Mouse (Mus musculus): ENCODE data around the gene Clec1a. TPM values are rescaled to one million over a fixed set of nuclear protein-coding genes. Genes with fewer than 3 reads are reported as not detected.

The Clec1a gene
- polyA plus RNA-seq, 1 experiment from 2014 or later = 1.2 TPM

GRCm38 (mm10) chr6:129422311-129422710, 29.5 kb downstream of the Clec1a start:
- no peak for DNase-seq (ENCODE audit: low spot score, missing footprints)
- Histone ChIP-seq H3K4me1 (ENCODE audit: control insufficient read depth, insufficient read depth, low read length) (no peaks in the 10 kb centered on the region), H3K4me3 (ENCODE audit: low read depth, low read length) (no peak overlapping the region), H3K9ac (ENCODE audit: low read length) (no peak overlapping the region), H3K27me3 (ENCODE audit: control insufficient read depth, insufficient read depth, low read length) (no peaks in the 10 kb centered on the region), H3K9me3 (ENCODE audit: control insufficient read depth, low read length) (no peaks in the 10 kb centered on the region), H3K36me3 (ENCODE audit: control insufficient read depth, insufficient read depth, low read length) (no peaks in the 10 kb centered on the region), H3K27ac (ENCODE audit: low read depth, low read length) (no peak overlapping the region), H3K4me2 (no peak overlapping the region)
- ATAC-seq (ENCODE audit: low FRiP score) = no peak
- WGBS = 89% methylated on average over 3 of the region's 3 CpGs

- H3K36me3 ChIP-seq (ENCODE audit: control insufficient read depth, insufficient read depth, low read length) = no peaks in the 10 kb centered on the region
- no peaks in the 10 kb centered on the region for H3K27me3 ChIP-seq (ENCODE audit: control insufficient read depth, insufficient read depth, low read length)
- H3K4me2 ChIP-seq = no peak overlapping the region
- no peaks in the 10 kb centered on the region for H3K9me3 ChIP-seq (ENCODE audit: control insufficient read depth, low read length)
- no peak overlapping the region for H3K9ac ChIP-seq (ENCODE audit: low read length)
- 74% methylated on average over 1 of the region's 1 CpGs for WGBS
- H3K4me3 ChIP-seq (ENCODE audit: low read depth, low read length) = no peak overlapping the region
- H3K27ac ChIP-seq (ENCODE audit: low read depth, low read length) = no peak overlapping the region
- no peaks in the 10 kb centered on the region for H3K4me1 ChIP-seq (ENCODE audit: control insufficient read depth, insufficient read depth, low read length)
- DNase-seq (ENCODE audit: low spot score, missing footprints) (no peak), ATAC-seq (ENCODE audit: low FRiP score) (no peak)
Observed at GRCm38 (mm10) chr6:129414177-129414576, 37.6 kb downstream of the Clec1a start.

GRCm38 (mm10) chr6:129408562-129408961, 43.2 kb downstream of the Clec1a start, which contains the start of gene Clec9a:
Gene Clec9a (plus strand): TSS chr6:129408862.
- H3K4me2 ChIP-seq = no peak within 1 kb of the TSS
- ATAC-seq (ENCODE audit: low FRiP score) (no peak), DNase-seq (ENCODE audit: low spot score, missing footprints) (no peak)
- no peaks in the 10 kb centered on the region for H3K36me3 ChIP-seq (ENCODE audit: control insufficient read depth, insufficient read depth, low read length)
- no peaks in the 10 kb centered on the region for H3K9me3 ChIP-seq (ENCODE audit: control insufficient read depth, low read length)
- WGBS = 90% methylated on average over 2 of the region's 2 CpGs
- no peak within 1 kb of the TSS for H3K27ac ChIP-seq (ENCODE audit: low read depth, low read length)
- H3K4me3 ChIP-seq (ENCODE audit: low read depth, low read length) = no peak within 1 kb of the TSS
- no peaks in the 10 kb centered on the region for H3K4me1 ChIP-seq (ENCODE audit: control insufficient read depth, insufficient read depth, low read length)
- H3K27me3 ChIP-seq (ENCODE audit: control insufficient read depth, insufficient read depth, low read length) = no peaks in the 10 kb centered on the region
- no peak within 1 kb of the TSS for H3K9ac ChIP-seq (ENCODE audit: low read length)

- no peak overlapping the region for H3K9ac ChIP-seq (ENCODE audit: low read length)
- H3K4me3 ChIP-seq (ENCODE audit: low read depth, low read length) = no peak overlapping the region
- no peak for DNase-seq (ENCODE audit: low spot score, missing footprints)
- ATAC-seq (ENCODE audit: low FRiP score) = no peak
- no peaks in the 10 kb centered on the region for H3K36me3 ChIP-seq (ENCODE audit: control insufficient read depth, insufficient read depth, low read length)
- 63% methylated on average over 2 of the region's 2 CpGs for WGBS
- no peak overlapping the region for H3K4me2 ChIP-seq
- no peak overlapping the region for H3K27ac ChIP-seq (ENCODE audit: low read depth, low read length)
- H3K9me3 ChIP-seq (ENCODE audit: control insufficient read depth, low read length) = no peaks in the 10 kb centered on the region
- H3K4me1 ChIP-seq (ENCODE audit: control insufficient read depth, insufficient read depth, low read length) = no peaks in the 10 kb centered on the region
- H3K27me3 ChIP-seq (ENCODE audit: control insufficient read depth, insufficient read depth, low read length) = no peaks in the 10 kb centered on the region
Observed at GRCm38 (mm10) chr6:129407324-129407723, 44.5 kb downstream of the Clec1a start.

GRCm38 (mm10) chr6:129405999-129406398, 45.8 kb downstream of the Clec1a start:
- no peak overlapping the region for H3K4me2 ChIP-seq
- H3K27ac ChIP-seq (ENCODE audit: low read depth, low read length) = no peak overlapping the region
- H3K36me3 ChIP-seq (ENCODE audit: control insufficient read depth, insufficient read depth, low read length) = no peaks in the 10 kb centered on the region
- no peaks in the 10 kb centered on the region for H3K27me3 ChIP-seq (ENCODE audit: control insufficient read depth, insufficient read depth, low read length)
- no peaks in the 10 kb centered on the region for H3K9me3 ChIP-seq (ENCODE audit: control insufficient read depth, low read length)
- ATAC-seq (ENCODE audit: low FRiP score) = no peak
- peak; percentile 37 for DNase-seq (ENCODE audit: low spot score, missing footprints)
- no peak overlapping the region for H3K4me3 ChIP-seq (ENCODE audit: low read depth, low read length)
- no peak overlapping the region for H3K9ac ChIP-seq (ENCODE audit: low read length)
- no peaks in the 10 kb centered on the region for H3K4me1 ChIP-seq (ENCODE audit: control insufficient read depth, insufficient read depth, low read length)

GRCm38 (mm10) chr6:129403391-129403790, 48.4 kb downstream of the Clec1a start:
- ATAC-seq (ENCODE audit: low FRiP score) = no peak
- H3K4me1 ChIP-seq (ENCODE audit: control insufficient read depth, insufficient read depth, low read length) = no peaks in the 10 kb centered on the region
- 49% methylated on average over 6 of the region's 6 CpGs for WGBS
- H3K4me3 ChIP-seq (ENCODE audit: low read depth, low read length) = no peak overlapping the region
- no peaks in the 10 kb centered on the region for H3K27me3 ChIP-seq (ENCODE audit: control insufficient read depth, insufficient read depth, low read length)
- no peak overlapping the region for H3K4me2 ChIP-seq
- no peaks in the 10 kb centered on the region for H3K9me3 ChIP-seq (ENCODE audit: control insufficient read depth, low read length)
- no peak for DNase-seq (ENCODE audit: low spot score, missing footprints)
- H3K36me3 ChIP-seq (ENCODE audit: control insufficient read depth, insufficient read depth, low read length) = no peaks in the 10 kb centered on the region
- H3K27ac ChIP-seq (ENCODE audit: low read depth, low read length) = no peak overlapping the region
- no peak overlapping the region for H3K9ac ChIP-seq (ENCODE audit: low read length)

GRCm38 (mm10) chr6:129402404-129402803, 49.4 kb downstream of the Clec1a start:
- Histone ChIP-seq H3K36me3 (ENCODE audit: control insufficient read depth, insufficient read depth, low read length) (no peaks in the 10 kb centered on the region), H3K4me3 (ENCODE audit: low read depth, low read length) (no peak overlapping the region), H3K27me3 (ENCODE audit: control insufficient read depth, insufficient read depth, low read length) (no peaks in the 10 kb centered on the region), H3K27ac (ENCODE audit: low read depth, low read length) (no peak overlapping the region), H3K4me1 (ENCODE audit: control insufficient read depth, insufficient read depth, low read length) (no peaks in the 10 kb centered on the region), H3K4me2 (no peak overlapping the region), H3K9me3 (ENCODE audit: control insufficient read depth, low read length) (no peaks in the 10 kb centered on the region), H3K9ac (ENCODE audit: low read length) (no peak overlapping the region)
- ATAC-seq (ENCODE audit: low FRiP score) = no peak
- DNase-seq (ENCODE audit: low spot score, missing footprints) = no peak
- 95% methylated on average over 2 of the region's 2 CpGs for WGBS

- no peak for DNase-seq (ENCODE audit: low spot score, missing footprints)
- Histone ChIP-seq H3K4me2 (no peak overlapping the region), H3K9ac (ENCODE audit: low read length) (no peak overlapping the region), H3K4me1 (ENCODE audit: control insufficient read depth, insufficient read depth, low read length) (no peaks in the 10 kb centered on the region), H3K9me3 (ENCODE audit: control insufficient read depth, low read length) (no peaks in the 10 kb centered on the region), H3K4me3 (ENCODE audit: low read depth, low read length) (no peak overlapping the region), H3K27ac (ENCODE audit: low read depth, low read length) (no peak overlapping the region), H3K36me3 (ENCODE audit: control insufficient read depth, insufficient read depth, low read length) (no peaks in the 10 kb centered on the region), H3K27me3 (ENCODE audit: control insufficient read depth, insufficient read depth, low read length) (no peaks in the 10 kb centered on the region)
- 76% methylated on average over 6 of the region's 6 CpGs for WGBS
- no peak for ATAC-seq (ENCODE audit: low FRiP score)
Observed at GRCm38 (mm10) chr6:129399945-129400344, 51.9 kb downstream of the Clec1a start.

GRCm38 (mm10) chr6:129396997-129397396, 54.8 kb downstream of the Clec1a start, which contains the start of gene Clec1b:
Gene Clec1b (plus strand): TSS chr6:129397297.
- DNase-seq (ENCODE audit: low spot score, missing footprints) (no peak), ATAC-seq (ENCODE audit: low FRiP score) (no peak)
- Histone ChIP-seq H3K4me1 (ENCODE audit: control insufficient read depth, insufficient read depth, low read length) (no peaks in the 10 kb centered on the region), H3K4me2 (no peak within 1 kb of the TSS), H3K36me3 (ENCODE audit: control insufficient read depth, insufficient read depth, low read length) (no peaks in the 10 kb centered on the region), H3K9ac (ENCODE audit: low read length) (no peak within 1 kb of the TSS), H3K27ac (ENCODE audit: low read depth, low read length) (no peak within 1 kb of the TSS), H3K27me3 (ENCODE audit: control insufficient read depth, insufficient read depth, low read length) (no peaks in the 10 kb centered on the region), H3K4me3 (ENCODE audit: low read depth, low read length) (no peak within 1 kb of the TSS), H3K9me3 (ENCODE audit: control insufficient read depth, low read length) (no peaks in the 10 kb centered on the region)
- 88% methylated on average over 8 of the region's 8 CpGs for WGBS

GRCm38 (mm10) chr6:129393732-129394131, 58.1 kb downstream of the Clec1a start:
- H3K9me3 ChIP-seq (ENCODE audit: control insufficient read depth, low read length) = no peaks in the 10 kb centered on the region
- 83% methylated on average over 6 of the region's 6 CpGs for WGBS
- H3K4me2 ChIP-seq = no peak overlapping the region
- no peaks in the 10 kb centered on the region for H3K36me3 ChIP-seq (ENCODE audit: control insufficient read depth, insufficient read depth, low read length)
- no peaks in the 10 kb centered on the region for H3K27me3 ChIP-seq (ENCODE audit: control insufficient read depth, insufficient read depth, low read length)
- H3K4me3 ChIP-seq (ENCODE audit: low read depth, low read length) = no peak overlapping the region
- no peaks in the 10 kb centered on the region for H3K4me1 ChIP-seq (ENCODE audit: control insufficient read depth, insufficient read depth, low read length)
- no peak overlapping the region for H3K27ac ChIP-seq (ENCODE audit: low read depth, low read length)
- ATAC-seq (ENCODE audit: low FRiP score) = peak; percentile 61
- DNase-seq (ENCODE audit: low spot score, missing footprints) = no peak
- no peak overlapping the region for H3K9ac ChIP-seq (ENCODE audit: low read length)

Data from midbrain, embryonic 11.5 days (tissue).